Mouse (Mus musculus) embryo, embryonic 10.5 days (tissue): ENCODE data around the gene Ptbp1.
A peak's percentile ranks its signal among the peaks of the same experiment; 100 is the strongest.

Experiments
- DNase-seq: peaks from one replicate; pipeline ENCODE4 v3.0.0-alpha.2; 2015; ENCODE audit warnings: low spot score

The Ptbp1 gene

DNA sequence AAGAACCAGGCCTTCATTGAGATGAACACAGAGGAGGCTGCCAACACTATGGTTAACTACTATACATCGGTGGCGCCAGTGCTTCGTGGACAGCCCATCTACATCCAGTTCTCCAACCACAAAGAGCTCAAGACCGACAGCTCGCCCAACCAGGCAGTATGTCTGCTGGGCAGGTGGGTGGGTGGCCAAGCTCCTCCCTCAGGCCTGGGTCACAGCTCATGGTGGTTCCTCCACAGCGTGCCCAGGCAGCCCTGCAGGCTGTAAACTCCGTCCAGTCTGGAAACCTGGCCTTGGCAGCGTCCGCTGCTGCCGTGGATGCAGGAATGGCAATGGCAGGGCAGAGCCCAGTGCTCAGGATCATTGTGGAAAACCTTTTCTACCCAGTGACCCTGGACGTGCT is 4.9 kb downstream of the Ptbp1 start:
- no peak for DNase-seq

DNA sequence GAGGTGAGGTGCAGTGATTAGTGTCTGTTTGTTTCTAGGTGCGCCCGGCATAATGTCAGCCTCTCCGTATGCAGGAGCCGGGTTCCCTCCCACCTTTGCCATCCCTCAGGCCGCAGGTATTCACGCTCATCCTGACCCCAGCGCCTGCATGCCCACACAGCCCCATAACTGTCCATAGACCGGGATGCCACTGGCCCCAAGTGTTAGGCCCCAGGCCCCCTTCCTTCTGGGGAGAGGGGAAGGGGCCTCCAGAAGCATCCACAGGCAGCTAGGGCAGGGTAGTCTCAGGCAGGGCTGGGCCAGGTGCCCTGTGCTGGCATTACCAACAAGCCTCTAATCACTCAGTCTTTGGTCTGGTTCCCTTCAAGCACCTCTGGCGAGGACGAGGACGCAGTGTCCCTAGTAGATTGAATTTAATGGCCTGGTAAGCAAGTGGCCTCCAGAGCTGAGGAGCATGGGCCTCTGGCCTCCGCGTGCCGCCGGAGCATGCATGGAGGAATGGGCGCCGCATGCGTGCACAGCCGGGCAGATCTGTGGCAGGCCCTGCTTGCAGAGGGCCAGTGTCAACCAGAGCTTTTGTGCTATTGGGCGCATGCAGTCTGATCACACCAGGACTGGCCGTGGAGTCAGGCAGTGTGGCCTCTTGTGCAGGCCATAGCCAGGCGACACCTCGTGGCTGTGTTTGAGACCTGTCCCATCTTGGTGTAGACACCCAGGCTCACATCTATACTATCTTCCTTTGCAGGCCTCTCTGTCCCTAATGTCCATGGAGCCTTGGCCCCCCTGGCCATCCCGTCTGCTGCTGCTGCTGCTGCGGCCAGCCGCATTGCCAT is 6.1 kb downstream of the Ptbp1 start:
- DNase-seq: no peak

DNA sequence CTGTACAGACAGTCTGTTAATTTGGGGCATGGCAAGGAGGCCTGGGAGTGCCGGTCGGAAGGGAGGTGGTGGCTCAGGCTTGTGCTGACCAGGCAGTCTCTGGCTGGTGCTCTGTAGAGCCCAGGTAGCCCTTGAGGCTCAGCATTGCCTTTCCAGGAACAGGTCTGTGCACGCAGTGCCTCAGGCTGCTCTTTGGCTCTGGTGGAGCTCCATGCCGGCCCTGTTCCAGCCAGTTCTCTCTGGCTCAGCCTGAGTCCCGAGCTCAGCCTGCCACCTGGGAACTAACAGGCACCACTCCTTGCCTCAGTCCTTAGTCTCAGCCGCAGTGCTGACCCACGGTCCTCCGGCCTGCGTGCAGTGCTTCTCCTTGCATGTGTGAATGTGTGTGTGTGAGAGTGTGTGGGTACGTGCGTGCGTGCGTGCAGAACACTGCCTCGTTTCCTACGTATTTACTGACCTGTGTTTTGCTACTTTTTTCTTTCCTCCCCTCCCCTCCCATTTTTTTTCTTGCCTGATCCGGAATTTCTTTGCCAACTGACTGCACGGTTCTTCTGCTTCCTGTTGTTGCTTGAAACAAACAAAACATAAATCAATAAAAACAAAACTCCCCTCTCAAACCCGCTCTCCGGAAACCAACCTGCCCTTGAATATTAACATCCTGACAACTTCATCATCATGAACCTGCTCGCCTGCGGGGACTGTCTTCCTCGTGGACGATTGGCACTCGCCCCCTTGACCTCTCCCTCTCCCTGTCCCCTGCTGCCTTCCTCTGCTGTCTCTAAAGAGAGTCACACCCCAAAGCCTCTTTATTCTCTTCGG is 7.2 kb downstream of the Ptbp1 start:
- no peak for DNase-seq

DNA sequence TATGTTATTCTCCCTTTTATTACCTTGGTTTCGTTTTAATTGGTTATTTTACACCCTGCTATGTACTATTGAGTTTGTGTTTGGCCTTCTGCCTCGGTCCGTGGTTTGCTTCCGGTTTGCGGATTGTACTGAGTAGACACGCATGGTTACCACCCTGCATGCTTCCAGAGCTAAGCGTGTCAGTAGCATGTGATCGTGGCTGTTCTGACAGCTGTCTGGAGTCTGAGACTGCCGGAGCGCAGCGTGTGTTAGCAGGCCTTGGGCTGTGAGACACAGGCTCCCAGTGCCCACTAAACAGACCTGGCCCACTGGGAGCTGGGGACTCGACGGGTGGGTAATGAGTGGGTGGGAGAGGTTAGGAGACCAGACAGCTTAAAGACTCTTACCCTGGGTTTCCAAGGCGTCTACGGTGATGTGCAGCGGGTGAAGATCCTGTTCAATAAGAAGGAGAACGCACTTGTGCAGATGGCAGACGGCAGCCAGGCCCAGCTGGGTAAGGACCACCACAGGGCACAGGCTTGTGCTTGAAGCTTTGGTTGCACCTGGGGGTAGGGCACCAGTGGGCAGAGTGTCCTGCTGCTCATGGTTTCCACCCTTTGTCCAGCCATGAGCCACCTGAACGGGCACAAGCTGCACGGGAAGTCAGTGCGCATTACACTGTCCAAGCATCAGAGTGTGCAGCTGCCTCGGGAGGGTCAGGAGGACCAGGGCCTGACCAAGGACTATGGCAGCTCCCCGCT is 8.0 kb downstream of the Ptbp1 start:
- no peak for DNase-seq

DNA sequence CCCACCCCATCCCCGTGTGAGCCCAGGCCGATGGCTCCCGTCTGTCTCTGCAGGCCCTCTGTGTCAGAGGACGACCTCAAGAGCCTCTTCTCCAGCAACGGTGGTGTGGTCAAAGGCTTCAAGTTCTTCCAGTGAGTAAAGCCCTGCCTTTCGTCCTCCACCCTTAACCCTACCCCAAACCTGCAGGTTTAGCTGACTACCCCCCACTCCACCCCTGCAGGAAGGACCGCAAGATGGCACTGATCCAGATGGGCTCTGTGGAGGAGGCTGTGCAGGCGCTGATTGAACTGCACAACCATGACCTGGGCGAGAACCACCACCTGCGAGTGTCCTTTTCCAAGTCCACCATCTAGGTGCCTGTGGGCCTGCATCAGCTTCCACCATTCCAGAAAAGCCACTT is 8.7 kb downstream of the Ptbp1 start:
- no peak for DNase-seq

DNA sequence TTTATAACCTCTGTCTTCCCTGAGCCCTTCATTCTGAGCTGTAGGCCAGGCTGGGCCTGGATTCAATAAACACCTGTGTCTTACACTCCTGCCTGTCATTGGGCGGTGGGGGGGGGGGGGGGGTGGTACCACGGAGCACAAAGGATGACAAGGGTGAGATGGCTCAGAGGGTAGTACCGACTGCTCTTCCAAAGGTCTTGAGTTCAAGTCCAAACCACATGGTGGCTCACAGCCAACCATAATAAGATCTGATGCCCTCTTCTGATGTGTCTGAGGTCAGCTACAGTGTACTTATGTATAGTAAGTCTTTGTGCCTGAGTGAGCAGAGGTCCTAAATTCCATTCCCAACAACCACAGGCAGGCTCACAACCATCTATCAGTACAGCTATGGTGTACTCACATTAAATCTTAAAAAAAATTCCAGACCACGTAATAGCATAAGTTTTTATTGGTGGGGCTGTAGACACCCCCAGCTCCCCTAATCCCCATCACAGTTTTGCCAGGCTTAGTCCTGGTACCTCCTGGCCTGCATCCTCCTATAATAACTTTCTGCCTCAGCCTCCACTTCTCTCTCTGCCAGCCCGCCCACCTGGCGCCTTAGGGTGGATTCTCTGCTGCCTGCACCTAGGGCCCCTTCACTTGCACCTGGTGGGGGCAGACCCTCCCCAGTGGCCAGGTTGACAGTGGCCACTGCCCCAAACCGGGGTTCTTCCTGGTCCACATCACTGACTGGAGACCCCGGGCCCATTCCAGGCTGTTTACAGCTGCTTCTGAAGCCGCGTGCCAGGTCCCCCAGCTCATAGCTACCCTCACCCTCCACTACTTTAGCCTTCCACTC is 10.3 kb downstream of the Ptbp1 start:
- peak; percentile 37 for DNase-seq

DNA sequence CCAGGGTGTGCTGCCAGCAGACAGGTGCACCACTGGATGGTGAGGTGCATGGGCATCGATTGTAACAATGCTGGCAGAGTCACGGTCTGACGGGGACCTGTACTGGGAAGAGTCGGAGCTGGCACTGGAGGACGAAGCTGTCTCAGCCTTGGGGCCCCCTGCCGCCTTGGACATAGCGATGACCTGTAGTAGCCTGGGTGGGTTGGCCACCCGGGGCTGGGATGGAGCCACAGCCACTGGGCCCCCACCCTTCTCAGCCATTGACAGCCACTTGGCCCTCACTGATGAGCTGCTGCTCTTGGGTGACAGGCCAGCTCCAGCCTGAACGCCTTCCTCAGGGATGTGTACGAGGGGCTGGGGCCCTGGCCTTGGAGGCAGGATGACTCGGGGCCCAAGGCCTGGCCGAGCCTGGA is 11.0 kb downstream of the Ptbp1 start:
- DNase-seq: no peak

DNA sequence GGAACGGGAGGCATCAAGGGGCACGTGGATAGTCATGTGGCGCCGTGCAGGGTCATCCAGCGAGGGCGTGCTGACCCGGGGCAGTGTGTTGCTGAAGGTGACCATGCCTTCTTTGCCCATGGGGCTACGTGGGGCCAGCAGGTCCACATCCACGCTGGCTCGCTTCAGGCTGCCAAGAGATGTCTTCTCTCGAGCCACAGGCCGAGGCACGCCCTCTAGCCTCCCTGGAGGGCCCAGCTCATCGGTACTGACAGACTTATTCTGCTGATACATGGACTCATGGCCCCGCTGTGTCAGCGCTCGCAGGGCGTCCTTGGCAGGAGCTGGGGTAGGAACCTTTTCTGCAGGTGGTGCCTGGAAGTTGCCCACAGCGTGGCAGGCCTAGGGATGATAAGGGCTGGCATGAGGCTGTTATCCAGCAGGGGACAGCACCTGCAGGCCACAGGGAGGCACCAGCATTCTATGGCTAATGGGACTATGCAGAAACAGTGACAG is 11.6 kb downstream of the Ptbp1 start:
- DNase-seq: no peak

DNA sequence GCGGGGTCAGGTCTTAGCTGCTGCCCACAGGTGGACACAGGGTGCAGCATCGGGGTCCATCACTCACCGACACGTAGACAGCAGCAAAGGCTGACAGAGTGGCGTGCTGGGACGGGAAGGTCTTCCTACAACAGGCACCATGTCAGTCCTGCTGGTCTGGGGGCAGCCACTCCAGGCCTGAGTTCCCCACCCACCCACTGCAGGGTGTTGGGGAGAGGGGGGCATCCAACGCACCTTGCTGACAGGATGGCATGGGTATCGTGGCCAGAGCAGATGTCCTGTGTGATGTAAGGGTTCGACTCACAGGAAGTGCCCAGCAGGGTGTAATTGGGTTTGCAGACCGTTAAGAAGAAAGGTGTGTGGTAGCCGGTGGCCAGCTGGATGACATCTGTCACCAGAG is 12.4 kb downstream of the Ptbp1 start:
- no peak for DNase-seq

DNA sequence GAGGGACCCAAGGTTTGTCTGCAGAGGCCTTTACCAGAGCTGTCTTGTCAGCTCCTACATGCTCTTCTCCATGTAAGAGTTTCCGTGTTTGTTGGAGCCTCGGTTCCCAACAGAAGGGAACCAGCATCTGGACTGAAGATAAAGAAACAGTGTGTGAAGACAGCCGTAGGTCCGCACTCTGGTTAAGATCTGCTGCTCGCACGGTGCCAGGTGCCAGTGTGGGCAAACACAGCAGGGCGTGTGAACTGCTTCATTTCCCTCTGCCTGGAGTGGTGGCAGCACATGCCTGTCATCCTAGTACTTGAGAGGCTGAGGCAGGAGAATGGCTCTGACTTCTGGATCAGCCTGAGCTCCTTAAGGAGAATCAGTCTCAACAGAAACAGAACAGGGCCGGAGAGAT is 17.6 kb downstream of the Ptbp1 start:
- no peak for DNase-seq

DNA sequence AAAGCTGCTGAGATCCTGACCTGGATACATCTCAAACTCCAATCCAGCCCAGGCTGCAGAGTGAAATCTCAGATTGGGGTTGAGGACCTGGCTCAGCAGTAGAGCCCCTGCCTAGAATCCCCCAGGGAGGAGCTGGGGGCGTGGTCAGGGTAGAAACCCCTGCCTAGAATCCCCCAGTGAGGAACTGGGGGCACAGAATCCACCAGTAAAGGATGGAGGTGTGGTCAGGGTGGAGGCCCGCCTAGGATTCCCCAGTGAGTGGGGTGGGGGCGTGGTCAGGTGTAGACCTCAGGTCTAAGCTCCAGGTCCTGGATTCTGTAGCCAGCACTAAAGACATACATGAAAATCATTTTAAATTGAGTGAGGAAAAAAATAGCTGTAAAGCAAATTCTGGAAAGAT is 18.6 kb downstream of the Ptbp1 start:
- no peak for DNase-seq

DNA sequence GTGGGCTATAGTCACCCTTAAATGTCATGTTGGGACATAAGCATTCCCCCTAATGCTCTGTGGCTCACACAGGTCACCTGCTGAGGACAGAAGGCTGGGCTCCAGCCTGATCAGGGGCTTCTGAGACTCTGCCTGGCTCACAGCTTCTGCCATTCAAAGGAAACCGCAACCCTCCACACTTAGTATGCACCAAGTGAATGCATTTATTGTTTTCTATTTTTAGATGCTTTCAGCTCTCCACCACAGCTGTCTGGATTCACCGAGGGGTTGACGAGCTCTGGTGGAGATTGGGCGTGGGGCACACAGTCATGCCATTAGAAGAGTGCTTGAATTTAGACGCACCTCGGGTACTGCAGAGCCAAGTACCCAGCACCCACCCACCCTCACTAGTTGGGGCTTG is 19.1 kb downstream of the Ptbp1 start:
- DNase-seq: peak; percentile 25

DNA sequence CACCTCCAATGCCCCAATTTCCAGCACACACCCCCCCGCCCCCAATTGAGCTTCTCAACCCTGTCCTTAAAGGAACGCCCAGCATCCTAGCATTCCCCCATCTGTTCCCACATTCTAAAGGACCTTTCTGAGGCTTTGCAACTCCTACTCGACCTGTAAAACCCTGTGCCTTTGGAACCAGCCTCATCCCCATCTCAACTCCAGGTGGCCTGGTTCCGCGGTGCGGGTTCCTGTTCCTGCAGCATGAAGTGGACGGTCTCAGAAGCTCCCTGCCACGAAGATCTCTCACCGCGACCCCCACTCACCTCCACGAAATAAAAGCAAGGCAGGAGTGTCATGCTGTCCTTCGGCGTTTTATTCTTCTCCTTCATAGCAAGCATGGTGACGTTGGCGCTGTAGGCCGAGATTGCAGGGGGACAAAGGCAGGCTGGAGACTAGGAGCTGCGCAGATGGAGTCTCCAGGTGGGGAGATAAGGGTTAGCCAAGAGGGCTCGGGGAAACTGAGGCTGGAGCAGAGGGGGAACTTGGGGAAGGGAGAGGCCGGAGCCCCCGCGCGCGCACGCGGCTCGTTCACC is 19.6 kb downstream of the Ptbp1 start:
- DNase-seq: peak; percentile 63

DNA sequence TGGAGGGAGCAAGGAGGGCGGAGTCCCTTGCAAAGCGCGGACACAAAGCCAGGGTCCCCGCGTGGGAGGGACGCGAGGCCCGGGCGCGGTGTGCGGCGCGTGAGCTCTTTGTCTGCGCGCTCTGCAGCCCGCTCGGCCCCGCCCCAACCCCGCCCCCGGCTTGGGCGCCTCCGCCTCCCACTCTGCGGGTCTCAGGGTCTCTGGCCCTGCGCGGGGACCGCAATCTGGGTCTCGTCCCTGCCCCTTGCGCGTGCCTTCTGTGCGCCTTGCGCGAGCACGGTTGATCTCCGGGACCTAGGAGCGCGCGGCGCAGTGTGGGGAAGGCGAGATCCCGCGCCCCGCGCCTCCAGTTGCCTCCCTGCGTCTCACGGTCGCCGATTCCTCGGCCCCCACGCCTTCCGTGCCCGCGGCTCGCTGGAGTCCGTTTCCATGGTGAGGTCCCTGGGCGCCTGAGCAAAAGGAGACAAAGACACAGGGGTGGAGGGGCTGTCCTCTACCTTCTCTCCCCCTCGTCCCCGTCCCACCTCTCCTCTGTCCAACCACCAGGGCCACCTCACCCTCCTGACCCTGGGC is 20.1 kb downstream of the Ptbp1 start, which contains the start of the genes Prtn3 and Plppr3:
Gene Prtn3 (plus strand): TSS at position 187 of the 573 bp plus-strand sequence.
Gene Plppr3 (minus strand): TSS at position 345 of the 573 bp plus-strand sequence.
- peak; percentile 79 for DNase-seq

DNA sequence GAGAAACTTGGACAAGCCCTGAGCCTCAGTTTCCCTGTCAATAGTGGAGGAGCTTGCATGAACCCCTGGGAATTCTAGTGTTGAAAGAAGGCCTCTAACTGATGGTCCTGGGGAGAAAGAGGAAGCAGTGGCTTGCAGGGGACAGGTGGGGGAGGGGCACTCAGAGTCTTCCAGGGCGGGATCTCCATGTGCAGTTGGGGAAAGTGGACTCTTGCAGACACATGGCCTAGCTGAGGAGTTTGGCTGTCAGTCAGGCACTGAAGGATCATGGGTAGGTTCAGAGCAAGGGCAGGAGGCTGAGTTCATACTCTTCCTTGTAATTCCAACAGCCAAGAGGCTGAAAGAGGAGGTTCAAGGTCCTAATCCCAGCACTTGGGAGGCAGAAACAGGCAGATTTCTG is 22.9 kb downstream of the Ptbp1 start:
- peak; percentile 36 for DNase-seq

DNA sequence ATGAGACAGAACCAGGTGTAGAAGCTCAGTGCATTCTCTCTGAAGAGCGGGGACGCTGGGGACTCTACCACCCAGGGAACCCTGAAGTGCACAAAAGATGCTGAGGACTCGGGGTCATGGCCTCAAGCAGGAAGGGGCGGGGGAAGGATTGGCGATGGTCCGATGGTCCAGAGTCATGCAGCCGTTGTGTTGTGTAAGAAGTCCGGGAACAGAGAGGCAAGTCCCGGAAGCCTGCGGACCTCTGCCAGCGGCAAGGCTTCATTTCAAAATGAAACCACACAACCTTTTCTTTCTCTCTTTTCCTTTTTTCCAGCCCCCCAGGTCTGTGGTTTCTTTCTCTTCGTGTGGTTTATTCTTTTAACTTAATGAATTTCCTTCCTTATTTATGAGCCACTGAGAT is 23.5 kb downstream of the Ptbp1 start:
- DNase-seq: no peak

DNA sequence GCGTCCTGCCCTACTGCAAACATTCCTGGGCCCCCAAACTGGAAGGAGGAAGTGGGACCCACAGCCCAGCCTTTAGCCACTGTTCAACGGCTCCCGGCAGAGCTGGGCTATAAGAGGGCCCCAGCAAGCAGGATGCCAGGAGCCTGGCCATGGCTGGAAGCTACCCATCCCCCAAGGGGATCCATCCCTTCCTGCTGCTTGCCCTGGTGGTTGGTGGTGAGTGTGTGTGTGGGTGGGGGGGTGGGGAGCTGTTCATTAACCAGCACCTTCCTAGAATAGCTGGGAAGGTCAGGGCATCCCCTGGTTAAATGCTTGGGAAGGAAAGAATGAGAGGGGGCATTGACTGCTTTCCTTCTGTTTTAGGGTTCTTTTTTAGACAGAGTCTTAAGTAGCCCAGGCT is 25.3 kb downstream of the Ptbp1 start:
- DNase-seq: no peak

DNA sequence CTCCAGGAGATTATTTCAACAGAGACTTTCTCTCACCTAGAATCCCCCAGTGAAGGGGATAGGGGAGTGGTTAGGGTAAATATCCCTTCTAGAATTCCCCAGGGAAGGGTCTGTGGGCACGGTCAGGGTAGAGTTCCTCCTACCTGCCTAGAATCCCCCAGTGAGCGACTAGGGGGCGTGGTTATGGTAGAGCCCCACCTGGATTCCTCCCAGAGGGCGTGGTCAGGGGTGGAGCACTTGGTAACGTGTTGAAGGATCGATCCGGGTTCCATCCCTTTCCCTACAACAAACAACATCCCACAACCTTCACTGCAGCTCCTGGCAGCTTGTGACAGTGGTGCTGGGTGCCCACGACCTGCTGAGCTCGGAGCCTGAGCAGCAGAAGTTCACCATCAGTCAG is 26.5 kb downstream of the Ptbp1 start:
- DNase-seq: no peak

DNA sequence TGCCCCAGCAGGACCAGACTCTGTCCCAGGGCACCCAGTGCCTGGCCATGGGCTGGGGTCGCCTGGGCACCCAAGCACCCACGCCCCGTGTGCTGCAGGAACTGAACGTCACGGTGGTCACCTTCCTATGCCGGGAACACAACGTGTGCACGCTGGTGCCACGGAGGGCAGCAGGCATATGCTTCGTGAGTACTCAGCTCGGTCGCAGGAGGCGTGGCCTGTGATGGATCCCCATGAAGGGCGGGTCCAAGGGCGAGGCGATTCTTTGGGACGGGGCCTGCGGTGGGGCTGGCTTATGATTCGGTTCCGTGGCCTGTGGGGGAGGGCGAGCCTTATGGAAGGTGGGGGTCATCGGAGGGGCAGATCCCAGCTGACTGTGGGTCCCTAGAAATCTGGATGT is 27.8 kb downstream of the Ptbp1 start:
- peak; percentile 45 for DNase-seq

DNA sequence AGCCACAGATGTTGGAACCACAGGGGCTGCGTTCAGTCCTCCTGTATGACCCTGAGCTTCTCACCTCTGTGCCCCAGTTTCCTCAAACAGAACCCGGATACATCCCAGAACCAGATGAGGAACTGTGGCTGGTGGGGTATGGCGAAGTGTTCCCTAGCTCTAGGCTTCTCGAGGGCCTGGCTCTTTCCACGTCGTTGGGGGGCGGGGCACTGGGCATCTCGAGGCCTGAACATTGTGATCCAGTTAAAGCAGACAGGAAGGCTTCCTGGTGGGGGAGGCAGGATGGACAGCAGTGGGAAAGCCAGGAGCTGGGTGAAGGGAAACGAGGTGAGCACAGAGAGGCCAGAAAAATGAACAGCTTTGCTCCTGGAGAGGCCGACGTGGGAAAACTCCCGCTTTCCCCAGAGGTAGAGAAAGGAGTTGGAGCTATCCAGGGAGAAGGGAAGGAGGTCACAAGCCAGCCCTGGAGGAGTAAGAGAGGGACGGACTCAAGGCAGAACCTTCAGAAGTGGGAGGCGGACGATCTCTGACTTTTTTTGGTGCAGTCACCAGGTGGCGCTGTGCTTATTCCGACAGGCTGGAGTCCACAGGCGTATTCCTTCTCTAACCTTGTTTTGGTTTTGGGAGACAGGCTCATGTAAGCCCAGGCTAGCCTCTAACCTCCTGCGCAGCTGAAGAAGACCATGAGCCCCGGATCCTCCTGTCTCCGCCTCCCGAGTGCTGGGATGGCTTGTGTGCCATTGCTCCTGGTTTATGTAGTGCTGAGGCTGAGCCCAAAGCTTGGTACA is 29.3 kb downstream of the Ptbp1 start:
- DNase-seq: peak; percentile 92
